Mouse (Mus musculus) mouse trophoblast stem cell (cell line): Measurements from ENCODE around the gene Nes.

ENCODE experiments used
- in situ Hi-C, 2 experiments: fragments of 300-500 bp; cut with MseI, MboI; formaldehyde crosslinking; loops; 2 replicates in 1 of 2; 3 replicates in 1 of 2; pipeline ENCODE4 v1.15.1; 2025

The Nes gene

DNA sequence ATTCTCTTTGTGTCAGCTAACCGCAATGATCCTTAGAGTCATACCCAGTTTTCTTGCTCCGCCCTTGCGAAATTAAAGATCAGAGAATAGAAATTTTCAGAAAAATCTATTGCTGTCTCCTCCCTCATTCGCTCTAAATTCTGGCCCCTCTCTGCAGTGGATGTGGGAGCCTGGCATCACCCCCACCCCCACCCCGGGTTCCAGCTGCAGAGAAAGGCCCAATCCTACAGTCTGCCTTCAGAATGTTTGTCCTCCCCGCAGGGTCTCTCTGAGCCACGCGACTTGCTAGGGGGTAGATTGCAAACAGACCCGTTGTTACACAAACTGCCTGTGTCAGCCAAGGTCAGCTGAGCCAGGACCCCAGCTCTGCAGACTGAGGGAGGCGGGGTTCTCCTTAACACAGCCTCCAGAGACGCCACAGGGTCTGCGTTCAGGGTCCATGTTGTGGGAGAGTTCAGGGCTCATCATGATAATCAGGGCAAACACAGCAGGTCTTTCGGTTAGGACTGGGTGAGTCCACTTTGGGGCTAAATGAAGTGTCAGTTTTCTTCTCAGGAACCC is 20.8 kb upstream of the Nes start:
- in situ Hi-C loops = no loop called here

- in situ Hi-C loops = no loop called here
These were observed 18.9 kb upstream of the Nes start for GRCm38 (mm10) chr3:87951946-87952345.

GRCm38 (mm10) chr3:87952440-87952839 is 18.4 kb upstream of the Nes start:
- in situ Hi-C loops = no loop called here

- in situ Hi-C loops = no loop called here
These were observed 12.8 kb upstream of the Nes start for GRCm38 (mm10) chr3:87958056-87958455.

- in situ Hi-C loops = no loop called here
These were observed 12.4 kb upstream of the Nes start for GRCm38 (mm10) chr3:87958476-87958875.

DNA sequence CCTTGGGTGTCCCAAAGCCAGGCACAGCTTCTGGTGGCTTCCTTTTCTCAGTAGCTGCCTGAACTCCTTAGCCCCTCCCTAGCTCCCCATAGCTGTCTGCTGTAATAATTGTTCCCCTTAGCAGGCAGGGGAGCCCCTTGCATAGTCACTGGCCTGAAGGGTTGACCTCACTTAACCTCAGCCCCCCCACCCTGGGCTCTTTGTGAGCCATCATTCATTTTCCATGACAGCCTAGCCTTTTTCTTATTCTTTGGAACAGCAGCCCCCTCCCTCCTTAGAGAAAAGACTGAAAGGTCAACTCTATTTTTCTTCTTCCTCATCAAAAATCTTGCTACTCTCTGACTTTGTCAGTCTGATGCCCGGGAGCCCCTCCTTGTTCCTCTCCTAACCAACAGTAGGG is 11.9 kb upstream of the Nes start:
- in situ Hi-C loops = no loop called here

DNA sequence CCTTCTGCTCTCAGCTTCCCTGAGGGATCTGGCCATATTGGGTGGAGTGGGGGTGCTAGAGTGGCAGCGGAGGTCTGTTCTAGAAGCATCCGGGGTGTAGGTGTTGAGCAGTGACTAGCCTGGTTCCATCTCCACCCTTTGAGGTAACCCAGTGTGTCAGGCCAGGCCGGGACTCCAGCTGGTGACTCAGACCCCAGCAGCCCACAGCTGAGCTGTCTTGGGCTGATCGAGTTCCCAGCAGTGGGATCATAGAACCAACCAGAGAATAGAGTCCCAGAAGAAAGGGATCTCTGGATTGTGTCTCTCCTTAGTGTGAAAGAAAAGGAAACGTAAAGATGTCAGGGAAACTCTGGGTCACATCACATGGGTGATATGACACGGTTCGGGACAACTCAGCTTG is 11.5 kb upstream of the Nes start:
- in situ Hi-C loops = no loop called here

- in situ Hi-C loops = no loop called here
These were observed 10.7 kb upstream of the Nes start for GRCm38 (mm10) chr3:87960191-87960585.

DNA sequence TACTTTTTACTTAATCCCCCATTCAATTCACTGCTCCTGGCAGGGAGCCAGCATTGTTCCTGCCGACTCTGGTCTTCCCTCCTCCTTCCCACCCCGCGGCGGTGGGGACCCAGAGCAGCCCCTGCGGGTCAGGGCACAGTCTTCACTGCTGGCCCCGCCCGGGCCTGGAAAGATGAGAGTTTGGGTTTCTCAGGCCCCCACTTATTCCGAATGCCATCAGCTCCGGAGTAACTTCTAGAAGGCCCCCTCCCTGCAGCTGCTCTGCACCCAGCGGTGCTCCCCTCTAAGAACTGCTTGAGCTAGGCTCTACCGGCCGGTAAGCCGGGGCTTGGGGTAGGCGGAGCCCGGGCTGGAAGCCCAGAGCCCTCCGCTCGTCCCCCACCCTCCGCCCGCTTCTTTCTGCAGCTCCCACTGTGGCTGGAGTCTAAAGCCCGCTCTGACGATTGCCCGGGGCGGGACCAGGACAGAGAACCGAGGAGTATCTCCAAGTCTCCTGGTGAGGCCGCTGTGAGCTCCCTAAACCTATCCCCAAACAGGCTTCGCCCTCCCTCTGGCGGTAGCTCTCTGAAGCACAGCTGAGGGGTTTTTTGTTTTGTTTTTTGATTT is 10.2 kb upstream of the Nes start:
- in situ Hi-C loops = no loop called here

GRCm38 (mm10) chr3:87970184-87970938 is 517 bp upstream of the Nes start:
- in situ Hi-C loops = no loop called here

GRCm38 (mm10) chr3:87971489-87972202 is 768 bp downstream of the Nes start:
- in situ Hi-C loops = no loop called here

DNA sequence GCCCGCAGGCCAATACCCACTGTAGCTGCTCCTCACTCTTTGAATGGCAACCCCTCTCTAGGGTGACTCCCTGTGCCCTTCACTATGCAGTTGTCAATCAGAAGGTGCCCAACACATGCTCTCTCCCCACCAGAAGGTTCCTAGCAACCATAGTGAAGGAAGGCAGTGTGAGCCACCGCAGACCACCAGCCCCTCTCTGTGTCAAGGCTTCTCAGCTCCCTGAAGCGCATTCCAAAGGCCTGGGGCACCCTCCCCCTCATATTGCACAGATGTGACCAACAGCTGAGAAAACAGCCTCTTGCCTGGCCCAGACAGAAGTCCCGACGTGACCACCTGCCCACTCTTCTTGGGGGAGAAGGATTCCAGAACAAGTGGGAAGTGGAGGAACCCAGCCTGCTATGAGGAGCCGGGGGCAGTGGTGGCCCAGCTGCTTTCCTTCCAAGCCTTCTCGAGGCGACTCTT is 1.4 kb downstream of the Nes start:
- in situ Hi-C loops = no loop called here

DNA sequence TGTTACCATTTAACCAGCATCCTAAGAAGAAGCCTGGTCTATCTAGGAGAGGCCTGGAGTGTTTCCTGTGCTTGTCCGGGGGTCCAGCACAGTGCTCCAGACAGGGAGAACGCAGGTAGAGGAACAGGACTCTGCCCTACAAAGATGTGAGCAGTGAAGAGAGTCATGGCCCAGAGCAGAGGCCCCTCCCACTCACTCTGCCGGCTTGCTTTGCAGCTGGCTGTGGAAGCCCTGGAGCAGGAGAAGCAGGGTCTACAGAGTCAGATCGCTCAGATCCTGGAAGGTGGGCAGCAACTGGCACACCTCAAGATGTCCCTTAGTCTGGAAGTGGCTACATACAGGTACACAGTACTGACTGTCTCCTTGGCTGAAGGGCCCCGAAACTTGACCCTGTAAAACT is 1.9 kb downstream of the Nes start:
- in situ Hi-C loops = no loop called here

- in situ Hi-C loops = no loop called here
These were observed 2.9 kb downstream of the Nes start for GRCm38 (mm10) chr3:87973593-87974380.

DNA sequence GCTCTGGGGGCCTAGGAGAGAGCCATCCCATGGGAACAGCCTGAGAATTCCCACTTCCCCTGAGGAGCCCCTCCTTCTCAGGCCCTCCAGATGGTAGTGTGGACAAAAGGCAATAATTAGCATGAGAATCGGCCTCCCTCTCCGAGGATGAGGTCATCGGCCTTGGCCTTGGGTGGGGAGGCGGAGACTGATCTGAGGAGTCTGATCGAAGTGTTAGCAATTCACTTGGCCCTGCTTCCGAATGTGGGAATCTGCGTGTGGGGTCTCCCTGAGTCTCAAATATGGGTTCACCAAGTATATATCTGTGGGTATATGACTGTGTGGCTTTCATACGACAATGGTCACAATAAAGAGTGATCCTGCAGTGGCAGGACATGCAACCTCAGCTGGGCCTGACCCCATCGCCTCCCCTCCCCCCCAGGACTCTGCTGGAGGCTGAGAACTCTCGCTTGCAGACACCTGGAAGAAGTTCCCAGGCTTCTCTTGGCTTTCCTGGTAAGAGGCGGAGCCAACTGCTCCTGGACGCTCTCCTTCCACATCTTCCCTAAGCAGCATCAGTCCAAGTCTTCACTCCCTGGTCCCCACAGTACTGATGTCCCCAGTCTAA is 3.6 kb downstream of the Nes start:
- in situ Hi-C loops = no loop called here

- in situ Hi-C loops = no loop called here
These were observed 8.6 kb downstream of the Nes start for GRCm38 (mm10) chr3:87979493-87979892.

GRCm38 (mm10) chr3:87980085-87980484 is 9.2 kb downstream of the Nes start:
- in situ Hi-C loops = no loop called here

DNA sequence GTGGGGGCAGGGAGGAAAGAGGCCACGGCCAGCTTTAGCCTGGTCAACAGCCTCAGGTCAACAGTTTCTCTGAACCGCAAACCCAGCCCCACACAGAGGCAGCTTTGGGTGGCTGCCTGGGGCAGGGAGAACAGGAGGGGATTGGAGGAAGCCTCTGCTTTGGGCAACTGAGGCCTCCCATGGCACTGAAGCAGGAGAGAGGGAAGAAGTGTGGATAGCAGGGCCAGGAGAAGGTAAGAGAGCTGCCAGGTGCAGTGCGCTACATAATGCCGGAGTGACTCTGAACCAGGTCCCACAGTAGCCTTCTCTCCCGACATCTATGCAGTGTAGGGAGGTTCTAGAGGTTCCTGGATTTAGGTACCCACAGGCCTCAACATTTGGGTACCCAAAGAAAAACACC is 9.8 kb downstream of the Nes start:
- in situ Hi-C loops = no loop called here

GRCm38 (mm10) chr3:87981214-87981760 is 10.4 kb downstream of the Nes start:
- in situ Hi-C loops = no loop called here

GRCm38 (mm10) chr3:87981894-87982835 is 11.3 kb downstream of the Nes start:
- in situ Hi-C loops = no loop called here
